Mouse (Mus musculus) ES-Bruce4 (cell line): Measurements from ENCODE around the gene Chst2. TPM values are rescaled to one million over a fixed set of nuclear protein-coding genes. Genes with fewer than 3 reads are reported as not detected.

Experiments
- H3K27ac ChIP-seq: 2 replicates; pipeline ENCODE4 v1.5.1; 2012; ENCODE audit warnings: low read length, inconsistent platforms; ENCODE audit not compliant: insufficient read depth
- H3K27me3 ChIP-seq: 2 replicates; pipeline ENCODE4 v1.6.1; 2012; ENCODE audit warnings: mild to moderate bottlenecking, low read length, inconsistent platforms; ENCODE audit not compliant: control insufficient read depth, poor library complexity, insufficient read depth, severe bottlenecking
- H3K36me3 ChIP-seq: 2 replicates; pipeline ENCODE4 v1.6.1; 2012; ENCODE audit warnings: inconsistent platforms, mild to moderate bottlenecking, low read length, moderate library complexity; ENCODE audit not compliant: control insufficient read depth, poor library complexity, insufficient read depth, severe bottlenecking
- H3K4me1 ChIP-seq: one replicate; pipeline ENCODE4 v1.8.1; 2011; ENCODE audit warnings: low read length; ENCODE audit not compliant: control insufficient read depth, insufficient read depth
- H3K4me3 ChIP-seq: 2 replicates; pipeline ENCODE4 v1.5.1; 2011; ENCODE audit warnings: low read depth, mild to moderate bottlenecking, low read length
- H3K9ac ChIP-seq: 2 replicates; pipeline ENCODE4 v1.6.1; 2012; ENCODE audit warnings: low read depth, mild to moderate bottlenecking, inconsistent platforms; ENCODE audit not compliant: poor library complexity, severe bottlenecking
- H3K9me3 ChIP-seq: replicated peaks from 2 replicates; pipeline ENCODE4 v1.6.1; 2012; ENCODE audit warnings: mild to moderate bottlenecking, low read length, inconsistent platforms; ENCODE audit not compliant: control insufficient read depth, poor library complexity, insufficient read depth, severe bottlenecking
- CTCF ChIP-seq: IDR thresholded peaks from one replicate; pipeline ENCODE4 v1.8.1; 2011; ENCODE audit warnings: low read depth, low read length
- EP300 ChIP-seq: IDR thresholded peaks from 2 replicates; pipeline ENCODE4 v1.6.1; 2011; ENCODE audit warnings: low read depth, low read length; ENCODE audit not compliant: insufficient read depth
- POLR2A ChIP-seq: IDR thresholded peaks from one replicate; pipeline ENCODE4 v1.8.1; 2011; ENCODE audit warnings: low read length; ENCODE audit not compliant: insufficient read depth
- polyA plus RNA-seq: library from polyadenylated mRNA; stranded (reverse); fragments of >200 nt; gene quantifications from 2 replicates; pipeline ENCODE4 v1.2.4, GENCODE M21; 2011; ENCODE audit warnings: low read depth; ENCODE audit not compliant: missing spikeins, insufficient read depth, insufficient read length

Gene Chst2
- polyA plus RNA-seq, 1 experiment: 0.48 TPM

DNA sequence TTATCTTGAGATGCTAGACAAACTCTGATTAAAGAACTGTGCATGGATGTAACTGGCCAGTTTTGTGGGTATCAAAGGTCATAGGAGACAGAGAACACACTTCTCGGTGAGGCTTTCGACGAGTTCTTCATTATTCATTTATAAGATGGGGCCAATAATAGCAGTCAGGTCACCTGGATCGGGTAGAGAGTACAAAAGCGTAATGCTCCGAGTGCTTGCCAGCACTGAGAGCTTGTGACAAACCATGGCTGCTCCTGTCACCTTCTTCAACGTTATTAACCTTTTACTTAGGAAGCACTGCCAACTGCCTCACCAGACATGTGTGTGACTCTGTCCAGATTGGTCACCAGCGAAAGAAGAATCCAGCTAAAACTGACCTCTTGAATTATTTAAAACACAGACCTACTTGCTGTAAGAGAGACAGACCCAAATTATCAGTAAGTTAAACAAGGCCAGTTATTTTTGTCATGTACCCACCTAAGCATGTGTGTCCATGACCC lies 18.6 kb downstream of the Chst2 start:
- no peaks in the 10 kb centered on the region for H3K36me3 ChIP-seq
- H3K9ac ChIP-seq: no peak overlapping the region
- TF ChIP-seq EP300 (no peak), POLR2A (no peak), CTCF (no peak)
- H3K27ac ChIP-seq: no peak overlapping the region
- H3K4me3 ChIP-seq: no peak overlapping the region
- H3K4me1 ChIP-seq: no peaks in the 10 kb centered on the region
- no peaks in the 10 kb centered on the region for H3K9me3 ChIP-seq
- H3K27me3 ChIP-seq: no peaks in the 10 kb centered on the region

DNA sequence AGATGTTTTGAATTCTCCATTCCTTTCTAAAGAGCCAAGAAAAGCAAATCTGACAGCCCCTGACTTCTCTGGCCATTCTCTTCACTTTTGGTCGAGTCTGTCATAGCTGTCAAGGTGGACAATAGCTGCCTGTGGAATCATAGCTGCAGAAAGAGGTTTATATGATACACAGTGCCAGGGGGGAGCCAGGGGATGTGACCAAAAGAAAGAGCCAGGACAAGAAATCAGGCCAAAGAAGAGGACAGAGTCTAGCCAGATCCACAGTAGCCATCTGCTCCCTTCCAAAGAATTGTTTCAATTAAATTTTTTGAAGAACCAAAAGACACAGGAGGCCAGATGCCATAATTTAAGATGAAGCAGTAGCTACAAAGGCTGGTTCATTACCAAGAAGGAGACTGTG lies 30.6 kb downstream of the Chst2 start:
- H3K4me3 ChIP-seq: no peak overlapping the region
- H3K27ac ChIP-seq: no peak overlapping the region
- TF ChIP-seq CTCF (no peak), POLR2A (no peak), EP300 (no peak)
- no peaks in the 10 kb centered on the region for H3K9me3 ChIP-seq
- no peaks in the 10 kb centered on the region for H3K4me1 ChIP-seq
- H3K9ac ChIP-seq: no peak overlapping the region
- no peaks in the 10 kb centered on the region for H3K36me3 ChIP-seq
- no peaks in the 10 kb centered on the region for H3K27me3 ChIP-seq

DNA sequence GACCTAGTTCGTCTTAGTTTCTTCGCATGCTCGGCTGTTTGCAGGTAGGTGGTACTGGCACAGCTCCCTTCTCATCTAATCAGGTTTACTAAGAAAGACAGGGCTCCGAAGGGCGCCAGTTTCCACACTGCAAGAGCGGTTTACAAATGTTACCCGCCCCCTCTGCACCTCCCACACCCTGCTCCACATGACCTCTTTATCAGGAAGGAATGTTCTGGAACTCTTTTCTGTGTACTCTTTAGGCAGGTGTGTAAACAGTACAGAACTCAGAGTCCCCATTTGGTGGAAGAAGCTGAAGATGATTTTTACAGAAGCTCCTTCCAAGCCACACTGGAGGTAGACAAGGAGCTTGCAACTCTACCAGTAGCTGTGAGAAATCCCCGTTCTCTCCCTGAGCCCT lies 31.2 kb downstream of the Chst2 start:
- H3K9me3 ChIP-seq: no peaks in the 10 kb centered on the region
- H3K36me3 ChIP-seq: no peaks in the 10 kb centered on the region
- no peaks in the 10 kb centered on the region for H3K4me1 ChIP-seq
- no peak for TF ChIP-seq POLR2A
- TF ChIP-seq CTCF: no peak
- no peak for TF ChIP-seq EP300
- no peak overlapping the region for H3K9ac ChIP-seq
- no peak overlapping the region for H3K27ac ChIP-seq
- H3K4me3 ChIP-seq: no peak overlapping the region
- no peaks in the 10 kb centered on the region; the same call in 1 of the 2 replicates for H3K27me3 ChIP-seq

DNA sequence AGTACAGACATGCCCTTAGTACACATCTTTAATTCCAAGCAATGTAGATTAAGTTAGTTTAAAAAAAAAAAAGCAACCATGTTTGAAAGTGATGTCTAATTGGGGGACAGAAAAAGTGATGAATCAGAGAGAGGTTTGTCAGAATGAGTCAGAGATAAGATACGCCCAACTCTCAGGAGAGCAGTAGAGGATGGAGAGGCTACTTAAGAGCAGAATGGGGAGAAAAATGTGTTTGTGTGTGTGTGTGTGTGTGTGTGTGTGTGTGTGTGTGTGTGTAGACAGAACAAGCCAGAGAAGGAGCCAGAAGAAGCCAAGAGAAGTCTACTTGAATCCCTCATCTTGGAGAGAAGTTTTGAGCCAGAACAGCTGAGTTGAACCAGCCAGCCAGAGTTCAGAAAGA lies 32.8 kb downstream of the Chst2 start:
- Histone ChIP-seq H3K4me3 (no peak overlapping the region), H3K4me1 (no peaks in the 10 kb centered on the region)

DNA sequence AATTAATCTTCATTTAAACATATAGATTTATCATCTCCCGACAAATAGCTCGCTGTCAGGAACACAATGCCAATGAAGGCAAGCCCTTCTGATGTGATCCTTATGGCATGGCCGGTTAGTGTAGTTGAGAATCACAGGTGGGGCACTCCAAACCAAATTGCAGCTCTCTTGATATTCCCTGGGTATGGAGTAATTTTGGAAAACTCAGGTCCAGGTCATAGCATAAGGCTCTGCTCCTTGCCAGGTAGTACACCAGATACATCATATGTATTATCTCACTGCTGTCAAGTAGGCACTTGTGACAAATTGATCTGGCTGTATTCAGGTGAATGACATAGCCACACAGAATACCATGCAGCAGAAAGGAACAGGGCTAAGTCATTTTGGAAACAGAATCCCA lies 40.6 kb downstream of the Chst2 start:
- H3K27ac ChIP-seq: no peak overlapping the region
- TF ChIP-seq POLR2A (no peak), EP300 (no peak), CTCF (no peak)
- H3K27me3 ChIP-seq: no peaks in the 10 kb centered on the region; the same call in 1 of the 2 replicates
- no peaks in the 10 kb centered on the region for H3K9me3 ChIP-seq
- H3K4me1 ChIP-seq: no peaks in the 10 kb centered on the region
- no peak overlapping the region for H3K4me3 ChIP-seq
- no peak overlapping the region for H3K9ac ChIP-seq
- no peaks in the 10 kb centered on the region for H3K36me3 ChIP-seq

More for the DNA sequence above, 32.8 kb downstream of the Chst2 start:
- no peak overlapping the region for H3K27ac ChIP-seq
- H3K36me3 ChIP-seq: no peaks in the 10 kb centered on the region
- TF ChIP-seq POLR2A (no peak), CTCF (no peak), EP300 (no peak)
- H3K27me3 ChIP-seq: no peaks in the 10 kb centered on the region; the same call in 1 of the 2 replicates
- no peak overlapping the region for H3K9ac ChIP-seq
- no peaks in the 10 kb centered on the region for H3K9me3 ChIP-seq

DNA sequence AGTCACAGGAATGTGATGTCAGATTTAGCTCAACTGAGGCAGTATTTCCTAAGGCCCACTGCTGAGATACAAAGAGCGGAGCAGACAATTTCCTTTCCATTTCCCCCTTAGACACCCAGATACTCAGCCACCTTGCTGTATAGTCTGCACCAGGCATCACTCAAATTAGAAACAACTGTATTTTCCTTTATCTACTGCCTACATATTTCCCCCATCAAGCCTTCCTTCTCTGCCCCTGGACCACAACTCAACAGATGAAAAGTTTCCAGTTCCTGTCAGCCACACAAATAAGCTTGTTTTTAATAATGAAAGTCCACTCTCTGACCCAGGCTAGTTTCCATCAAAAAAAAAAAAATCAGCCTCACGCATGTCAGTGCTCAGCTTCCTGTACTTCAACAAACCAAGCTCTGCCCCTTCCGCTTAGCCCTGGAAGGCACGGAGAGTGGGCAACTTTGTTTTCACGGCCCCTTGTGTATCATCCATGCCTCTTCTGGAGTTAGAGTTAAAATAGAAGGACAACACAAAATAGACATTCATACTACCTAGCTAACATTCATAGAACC lies 52.6 kb downstream of the Chst2 start:
- H3K4me1 ChIP-seq: no peaks in the 10 kb centered on the region
- H3K27ac ChIP-seq: no peak overlapping the region
- TF ChIP-seq CTCF (no peak), EP300 (no peak), POLR2A (no peak)
- no peak overlapping the region for H3K9ac ChIP-seq
- H3K9me3 ChIP-seq: no peaks in the 10 kb centered on the region
- H3K27me3 ChIP-seq: no peaks in the 10 kb centered on the region
- H3K36me3 ChIP-seq: no peaks in the 10 kb centered on the region
- no peak overlapping the region for H3K4me3 ChIP-seq
